ENCODE assay signal across 11 mouse cellular contexts in genomic region chr2:156224043-156224442, GRCm38 (mm10).
"Had no signal": no experiment of that assay in that cellular context is flagged by ENCODE, and none has a peak within 500 bp of the region (broad histone marks: within the 10 kb centered on the region; RNA-seq: fewer than 3 reads in every experiment).

No protein-coding gene starts in this region.

- H3K4me2 ChIP-seq: liver, embryonic 13.5 days had no signal

- H3K4me1 ChIP-seq: midbrain, embryonic 10.5 days had no signal

- H3K27ac ChIP-seq: liver, embryonic 13.5 days; midbrain, embryonic 10.5 days had no signal

- H3K4me3 ChIP-seq: liver, embryonic 13.5 days; midbrain, embryonic 10.5 days had no signal

- H3K27me3 ChIP-seq: liver, embryonic 13.5 days had no signal

- H3K9me3 ChIP-seq: liver, embryonic 13.5 days; midbrain, embryonic 10.5 days had no signal

- DNase-seq: kidney, adult 18-20 months; kidney, adult 9 months; kidney, postnatal 14 days; kidney, postnatal 4 days; liver, embryonic 13.5 days; lung, adult 2 months; lung, postnatal 14 days; lung, postnatal 4 days; thymus, adult 18-20 months; thymus, postnatal 36 days had no signal

- H3K9ac ChIP-seq: liver, embryonic 13.5 days had no signal
